Mouse (Mus musculus) CH12.LX (cell line): ENCODE measurements around the gene Fgfr2. TPM values are rescaled to one million over a fixed set of nuclear protein-coding genes. Genes with fewer than 3 reads are reported as not detected.

Source experiments
- DNase-seq: peaks from one replicate; pipeline ENCODE4 v3.0.0-alpha.2; 2013; ENCODE audit errors: extremely low read depth
- H3K27ac ChIP-seq: 2 replicates; pipeline ENCODE4 v1.5.1; 2012; ENCODE audit warnings: low read depth, mild to moderate bottlenecking, control low read depth, moderate library complexity; ENCODE audit not compliant: insufficient read depth
- H3K27me3 ChIP-seq: replicated peaks from 2 replicates; pipeline ENCODE3; 2012; ENCODE audit warnings: inconsistent platforms
- H3K36me3 ChIP-seq, 2 experiments: replicated peaks in 1 of 2; 2 replicates each; pipeline versions ENCODE3 to v1.6.1; 2012; ENCODE audit warnings: inconsistent platforms in 1 of 2, low read length in 1 of 2, mild to moderate bottlenecking in 1 of 2, mixed read lengths in 1 of 2, moderate library complexity in 1 of 2; ENCODE audit not compliant: control insufficient read depth in 1 of 2, insufficient read depth in 1 of 2
- H3K4me1 ChIP-seq, 2 experiments: 2 replicates each; pipeline ENCODE4 v1.6.1; 2012; ENCODE audit warnings: inconsistent platforms in 1 of 2, moderate library complexity in 1 of 2; ENCODE audit not compliant: insufficient read depth in 2 of 2, control insufficient read depth in 1 of 2
- H3K4me2 ChIP-seq: 2 replicates; pipeline ENCODE4 v1.6.1; 2012; ENCODE audit warnings: low read depth, mild to moderate bottlenecking, control low read depth; ENCODE audit not compliant: poor library complexity, insufficient read depth, severe bottlenecking
- H3K4me3 ChIP-seq, 3 experiments: fragments of 150-350 bp in 1 of 3; sonication (generic) in 1 of 3; replicated peaks in 1 of 3; 2 replicates each; pipeline versions ENCODE3 to v1.5.1; 2011 to 2012; ENCODE audit warnings: low read depth in 2 of 3, low read length in 2 of 3, mild to moderate bottlenecking in 2 of 3, moderate library complexity in 2 of 3, control low read depth in 1 of 3, improper control_type of control experiment in 1 of 3, inconsistent platforms in 1 of 3, mixed read lengths in 1 of 3; ENCODE audit not compliant: poor library complexity in 1 of 3
- H3K79me2 ChIP-seq: replicated peaks from 2 replicates; pipeline ENCODE4 v1.6.1; 2012; ENCODE audit warnings: mild to moderate bottlenecking, moderate library complexity; ENCODE audit not compliant: control insufficient read depth, poor library complexity, insufficient read depth, severe bottlenecking; ENCODE audit errors: extremely low read depth
- H3K9ac ChIP-seq: 2 replicates; pipeline ENCODE4 v1.6.1; 2012; ENCODE audit warnings: low read depth, mild to moderate bottlenecking, control low read depth, moderate library complexity; ENCODE audit not compliant: insufficient read depth
- H3K9me3 ChIP-seq: replicated peaks from 2 replicates; pipeline ENCODE3; 2012; ENCODE audit warnings: low read length, inconsistent platforms, mixed read lengths
- BHLHE40 ChIP-seq: IDR thresholded peaks from 2 replicates; pipeline ENCODE4 v1.6.1; 2011; ENCODE audit warnings: mild to moderate bottlenecking, low read depth, low read length, improper control_type of control experiment
- CHD2 ChIP-seq: IDR thresholded peaks from 2 replicates; pipeline ENCODE4 v1.6.1; 2011; ENCODE audit warnings: low read length, improper control_type of control experiment
- CTCF ChIP-seq, 2 experiments: IDR thresholded peaks in 1 of 2; conservative IDR thresholded peaks in 1 of 2; 2 replicates each; pipeline ENCODE4 v1.5.1; 2011 to 2012; ENCODE audit warnings: low read depth in 2 of 2, low read length in 2 of 2, improper control_type of control experiment in 1 of 2, inconsistent platforms in 1 of 2, mild to moderate bottlenecking in 1 of 2, moderate library complexity in 1 of 2
- ELF1 ChIP-seq: IDR thresholded peaks from 2 replicates; pipeline ENCODE4 v1.6.1; 2014; ENCODE audit warnings: low read depth, mild to moderate bottlenecking, inconsistent platforms, low read length, improper control_type of control experiment
- HCFC1 ChIP-seq: IDR thresholded peaks from 2 replicates; pipeline ENCODE4 v1.6.1; 2012; ENCODE audit warnings: low read depth, mild to moderate bottlenecking, inconsistent platforms, low read length, improper control_type of control experiment
- JUND ChIP-seq: conservative IDR thresholded peaks from 2 replicates; pipeline ENCODE4 v1.6.1; 2011; ENCODE audit warnings: low read depth, low read length, improper control_type of control experiment
- MAFK ChIP-seq: IDR thresholded peaks from 2 replicates; pipeline ENCODE4 v1.6.1; 2011; ENCODE audit warnings: low read length, improper control_type of control experiment; ENCODE audit not compliant: insufficient replicate concordance
- MAX ChIP-seq: IDR thresholded peaks from 2 replicates; pipeline ENCODE4 v1.6.1; 2011; ENCODE audit warnings: low read length, improper control_type of control experiment
- MAZ ChIP-seq: IDR thresholded peaks from 2 replicates; pipeline ENCODE4 v1.6.1; 2012; ENCODE audit warnings: low read depth, mild to moderate bottlenecking, inconsistent platforms, low read length, improper control_type of control experiment, moderate library complexity
- MXI1 ChIP-seq: IDR thresholded peaks from 2 replicates; pipeline ENCODE4 v1.6.1; 2011; ENCODE audit warnings: mild to moderate bottlenecking, low read depth, low read length, improper control_type of control experiment
- MYC ChIP-seq: IDR thresholded peaks from 2 replicates; pipeline ENCODE4 v1.6.1; 2011; ENCODE audit warnings: low read depth, mild to moderate bottlenecking, improper control_type of control experiment, low read length
- NELFE ChIP-seq: IDR thresholded peaks from 2 replicates; pipeline ENCODE4 v1.6.1; 2011; ENCODE audit warnings: low read depth, low read length, improper control_type of control experiment
- NRF1 ChIP-seq: IDR thresholded peaks from 2 replicates; pipeline ENCODE4 v1.6.1; 2014; ENCODE audit warnings: low read depth, mild to moderate bottlenecking, inconsistent platforms, low read length, improper control_type of control experiment, moderate library complexity
- PAX5 ChIP-seq: IDR thresholded peaks from 2 replicates; pipeline ENCODE4 v1.6.1; 2012; ENCODE audit warnings: low read length, inconsistent platforms, mixed read lengths
- POLR2A ChIP-seq: IDR thresholded peaks from 2 replicates; pipeline ENCODE4 v1.6.1; 2011; ENCODE audit warnings: low read depth, mild to moderate bottlenecking, improper control_type of control experiment, low read length
- RAD21 ChIP-seq: IDR thresholded peaks from 2 replicates; pipeline ENCODE4 v1.6.1; 2011; ENCODE audit warnings: low read depth, mild to moderate bottlenecking, low read length, improper control_type of control experiment, moderate library complexity
- TBP ChIP-seq: conservative IDR thresholded peaks from 2 replicates; pipeline ENCODE4 v1.6.1; 2011; ENCODE audit warnings: low read depth, low read length, improper control_type of control experiment
- USF2 ChIP-seq: conservative IDR thresholded peaks from 2 replicates; pipeline ENCODE4 v1.6.1; 2011; ENCODE audit warnings: low read depth, low read length, improper control_type of control experiment
- ZKSCAN1 ChIP-seq: IDR thresholded peaks from 2 replicates; pipeline ENCODE4 v1.6.1; 2012; ENCODE audit warnings: low read depth, inconsistent platforms, low read length, improper control_type of control experiment, borderline replicate concordance
- ZMIZ1 ChIP-seq: IDR thresholded peaks from 2 replicates; pipeline ENCODE4 v1.6.1; 2012; ENCODE audit warnings: low read depth, mild to moderate bottlenecking, inconsistent platforms, low read length, improper control_type of control experiment
- ZNF384 ChIP-seq: IDR thresholded peaks from 2 replicates; pipeline ENCODE4 v1.6.1; 2012; ENCODE audit warnings: low read depth, low read length, improper control_type of control experiment, inconsistent platforms
- dilution Hi-C: fragments of 300-500 bp; cut with MboI; formaldehyde crosslinking; loops from 2 replicates; pipeline ENCODE4 v1.14.3; 2020; ENCODE audit warnings: low sequenced_read_pairs; ENCODE audit not compliant: extremely low pct_unique_long_range_greater_than_20kb, extremely low pct_ligation_motif_present
- in situ Hi-C: fragments of 300-500 bp; cut with MboI; formaldehyde crosslinking; loops from 3 replicates; pipeline ENCODE4 v1.14.3; 2019; ENCODE audit warnings: low sequenced_read_pairs, low pct_ligation_motif_present, low pct_unique_long_range_greater_than_20kb, mixed read lengths
- polyA plus RNA-seq: library from polyadenylated mRNA; unstranded; fragments of >175 nt; gene quantifications from 2 replicates; pipeline ENCODE4 v1.2.1, GENCODE M21; 2012; ENCODE audit warnings: low read depth; ENCODE audit not compliant: insufficient read length
- total RNA-seq, 2 experiments: library from RNA; depleted of rRNA; stranded (reverse); fragments of 300-350 nt in 1 of 2; fragments of >200 nt in 1 of 2; gene quantifications; 2 replicates each; pipeline ENCODE4 v1.2.3; 2012 to 2014

Fgfr2 gene
- total and polyA plus RNA-seq, 3 experiments, result not detected

DNA sequence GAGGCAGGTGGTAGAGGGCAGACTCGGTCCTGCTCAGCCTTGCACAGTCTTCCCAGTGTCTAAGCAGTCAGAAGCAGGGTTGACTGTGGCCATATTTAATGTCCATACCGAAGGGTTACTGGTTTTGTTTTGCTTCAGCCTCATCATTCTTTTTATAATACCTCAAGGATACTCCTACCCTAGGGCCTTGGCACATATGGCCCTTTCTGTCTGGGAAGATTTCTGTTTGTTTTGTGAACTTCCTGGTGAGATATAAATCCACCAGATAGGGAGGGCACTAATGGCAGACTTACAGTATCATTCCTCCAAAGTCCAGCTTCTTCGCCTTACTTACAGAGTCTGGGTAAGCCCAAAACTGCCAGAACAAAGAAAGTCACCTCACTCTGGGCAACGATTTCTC is 2395.6 kb downstream of the Fgfr2 start:
- no peak overlapping the region for H3K4me2 ChIP-seq
- DNase-seq, result no peak
- H3K27ac ChIP-seq, result no peak overlapping the region
- in situ Hi-C loops, result no loop called here
- no peak overlapping the region for H3K9ac ChIP-seq
- H3K36me3 ChIP-seq, result no peaks in the 10 kb centered on the region
- no peak overlapping the region for H3K4me3 ChIP-seq
- H3K79me2 ChIP-seq, result no peaks in the 10 kb centered on the region
- dilution Hi-C loops, result no loop called here
- no peak for TF ChIP-seq NELFE
- no peaks in the 10 kb centered on the region for H3K9me3 ChIP-seq
- peaks cover 73% of the 10 kb centered on the region for H3K27me3 ChIP-seq
- peaks cover 0 to 10% of the 10 kb centered on the region in 2 experiments; a peak in 1 of 4 replicates for H3K4me1 ChIP-seq

DNA sequence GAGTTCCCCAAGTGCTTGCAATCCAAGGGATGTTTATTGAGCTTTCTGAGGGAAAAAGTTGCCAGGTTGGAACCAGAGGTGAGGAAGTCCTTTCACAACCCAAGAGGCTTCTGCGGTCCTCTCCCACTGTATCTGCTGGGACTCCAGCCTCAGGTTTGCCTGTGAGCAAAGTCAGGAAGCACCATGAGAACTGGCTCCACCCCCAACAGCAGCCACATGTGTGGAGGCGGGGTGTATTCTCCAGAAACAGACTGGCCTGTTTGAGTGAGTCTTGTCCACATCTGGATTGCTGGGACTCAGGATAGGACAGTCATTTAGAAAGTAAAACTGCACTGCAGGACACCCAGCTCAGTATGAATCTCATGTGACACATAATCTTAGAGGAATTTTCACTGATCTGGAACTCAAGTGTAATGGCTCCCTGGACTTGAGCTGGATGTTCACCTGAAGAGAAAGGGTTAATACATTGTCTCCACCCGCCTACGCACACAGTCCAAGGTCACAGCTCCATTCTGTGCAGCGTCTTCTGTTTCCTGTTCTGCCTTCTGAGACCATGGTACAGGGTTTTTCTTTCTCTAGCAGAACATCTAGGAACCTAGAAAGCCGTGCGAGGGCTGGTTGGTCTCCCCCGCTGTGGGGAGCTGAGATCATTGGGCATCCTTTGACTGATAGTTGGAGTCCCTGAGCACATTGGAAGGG is 2396.3 kb downstream of the Fgfr2 start:
- no peak overlapping the region for H3K9ac ChIP-seq
- no peak for DNase-seq
- no peak overlapping the region for H3K4me3 ChIP-seq
- TF ChIP-seq BHLHE40 (no peak), TBP (no peak), MYC (no peak), JUND (no peak), USF2 (no peak), ZKSCAN1 (no peak), MXI1 (no peak), POLR2A (no peak), NRF1 (no peak), HCFC1 (no peak), MAZ (no peak), MAX (no peak), CTCF (conservative IDR thresholded peaks at IDR 0.05 in 1 of 2, IDR thresholded peaks at IDR 0.05 in 1 of 2; ENCODE audit: low read depth in 2 of 2, low read length in 2 of 2) (no peak), MAFK (no peak), CHD2 (no peak)
- in situ Hi-C loops (no loop called here), dilution Hi-C loops (no loop called here)
- no peak overlapping the region for H3K27ac ChIP-seq
- no peaks in the 10 kb centered on the region for H3K9me3 ChIP-seq
- no peaks in the 10 kb centered on the region for H3K79me2 ChIP-seq
- peaks cover 74% of the 10 kb centered on the region for H3K27me3 ChIP-seq
- no peak overlapping the region for H3K4me2 ChIP-seq
- H3K4me1 ChIP-seq, result peaks cover 0 to 10% of the 10 kb centered on the region in 2 experiments; a peak in 1 of 4 replicates
- H3K36me3 ChIP-seq, result no peaks in the 10 kb centered on the region

DNA sequence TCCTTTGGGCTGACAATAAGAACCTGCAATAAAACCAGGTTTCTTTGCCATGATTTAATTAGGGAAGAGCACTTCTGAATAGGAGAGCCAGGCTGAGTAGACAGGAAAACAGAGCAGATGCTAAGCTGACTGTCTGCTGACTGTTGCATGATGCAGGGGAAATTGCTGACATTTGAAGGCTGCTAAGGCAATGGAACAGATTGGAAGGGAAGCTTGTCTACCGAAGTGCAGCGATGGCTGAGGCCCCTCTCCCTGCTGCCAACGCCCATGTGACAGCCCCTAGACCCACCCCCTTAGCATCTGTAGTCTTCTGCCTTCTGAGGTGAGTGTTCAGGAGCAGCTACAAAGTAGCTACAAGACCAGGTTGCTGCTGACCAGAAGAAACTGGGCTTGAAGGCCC is 2397.0 kb downstream of the Fgfr2 start:
- peaks cover 0 to 10% of the 10 kb centered on the region in 2 experiments; a peak in 1 of 4 replicates for H3K4me1 ChIP-seq
- in situ Hi-C loops, result no loop called here
- H3K4me2 ChIP-seq, result no peak overlapping the region
- H3K27me3 ChIP-seq, result peaks cover 78% of the 10 kb centered on the region
- no peak for DNase-seq
- no peak for TF ChIP-seq ELF1
- TF ChIP-seq MXI1, result no peak
- no peak for TF ChIP-seq RAD21
- no peak for TF ChIP-seq ZNF384
- no peak for TF ChIP-seq NELFE
- TF ChIP-seq NRF1, result no peak
- TF ChIP-seq PAX5, result no peak
- TF ChIP-seq ZMIZ1, result no peak
- no peak for TF ChIP-seq BHLHE40
- no peaks in the 10 kb centered on the region for H3K9me3 ChIP-seq
- H3K27ac ChIP-seq, result no peak overlapping the region
- H3K4me3 ChIP-seq, result no peak overlapping the region
- H3K36me3 ChIP-seq, result no peaks in the 10 kb centered on the region
- H3K79me2 ChIP-seq, result no peaks in the 10 kb centered on the region
- dilution Hi-C loops, result no loop called here
- no peak overlapping the region for H3K9ac ChIP-seq
